Mouse (Mus musculus) cerebellum, adult (tissue): ENCODE data around the gene A530084C06Rik.
A peak's percentile ranks its signal among the peaks of the same experiment; 100 is the strongest.

Experiments used
- ATAC-seq: cut with Nextera tagmentation; 2 replicates; pipeline ENCODE4 v1.9.2; 2017; ENCODE audit warnings: mild to moderate bottlenecking, moderate library complexity, mixed read lengths; ENCODE audit not compliant: insufficient number of reproducible peaks, low FRiP score, low TSS enrichment

A530084C06Rik gene

DNA sequence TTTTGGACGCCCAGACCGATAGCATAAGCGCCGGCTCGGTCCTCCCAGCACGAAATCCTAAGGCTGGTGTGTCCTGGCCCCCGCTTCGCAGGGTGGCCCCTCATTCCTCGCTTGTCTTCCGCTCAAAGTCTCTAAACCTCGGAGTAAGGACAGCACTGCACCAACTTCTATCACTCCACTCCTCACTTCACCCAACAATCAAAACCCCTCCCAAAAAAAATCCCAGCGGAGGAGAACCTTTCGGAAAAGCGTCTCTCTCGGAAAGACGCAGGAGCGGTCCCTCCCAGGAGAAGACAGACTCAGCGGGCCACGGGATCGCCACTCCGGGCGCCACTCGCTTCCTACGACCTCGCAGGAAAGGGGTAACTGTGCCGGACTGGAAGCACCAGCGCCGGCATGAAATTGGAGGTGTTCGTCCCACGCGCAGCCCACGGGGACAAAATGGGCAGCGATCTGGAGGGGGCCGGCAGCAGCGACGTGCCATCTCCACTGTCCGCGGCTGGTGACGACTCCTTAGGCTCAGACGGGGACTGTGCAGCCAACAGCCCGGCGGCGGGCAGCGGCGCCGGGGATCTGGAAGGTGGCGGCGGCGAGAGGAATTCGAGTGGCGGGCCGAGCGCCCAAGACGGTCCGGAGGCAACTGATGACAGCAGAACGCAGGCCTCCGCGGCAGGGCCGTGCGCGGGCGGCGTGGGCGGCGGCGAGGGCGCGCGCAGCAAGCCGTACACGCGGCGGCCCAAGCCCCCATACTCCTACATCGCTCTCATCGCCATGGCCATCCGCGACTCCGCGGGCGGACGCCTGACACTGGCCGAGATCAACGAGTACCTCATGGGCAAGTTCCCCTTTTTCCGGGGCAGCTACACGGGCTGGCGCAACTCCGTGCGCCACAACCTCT is at the start of gene A530084C06Rik:
A530084C06Rik (minus strand) TSS at position 813 of the 898 bp plus-strand sequence.
- ATAC-seq, result no peak

- no peak for ATAC-seq
Measured at GRCm38 (mm10) chr13:31603964-31604363, 44.8 kb upstream of the A530084C06Rik start.

GRCm38 (mm10) chr13:31599576-31599975 is 40.4 kb upstream of the A530084C06Rik start:
- no peak for ATAC-seq

DNA sequence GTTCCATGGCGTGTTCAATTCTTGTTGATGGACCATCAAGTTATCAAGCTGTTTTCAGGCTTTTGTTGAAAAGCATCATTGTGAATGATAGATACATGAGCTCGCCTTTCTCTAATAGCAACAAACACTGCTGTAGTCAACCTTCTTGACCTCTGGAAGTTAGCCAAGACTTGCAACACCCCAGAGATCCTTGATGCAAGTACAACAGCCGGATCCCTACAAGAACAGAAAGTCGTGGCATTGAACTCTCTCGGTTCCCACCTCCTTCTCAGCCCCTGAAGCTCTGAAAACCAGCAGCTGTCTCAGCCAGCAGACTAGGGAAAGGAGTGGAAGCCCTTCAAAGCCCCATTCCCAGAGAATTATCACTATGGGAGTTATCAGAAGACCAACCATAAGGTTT is 28.2 kb upstream of the A530084C06Rik start:
- ATAC-seq, result no peak

DNA sequence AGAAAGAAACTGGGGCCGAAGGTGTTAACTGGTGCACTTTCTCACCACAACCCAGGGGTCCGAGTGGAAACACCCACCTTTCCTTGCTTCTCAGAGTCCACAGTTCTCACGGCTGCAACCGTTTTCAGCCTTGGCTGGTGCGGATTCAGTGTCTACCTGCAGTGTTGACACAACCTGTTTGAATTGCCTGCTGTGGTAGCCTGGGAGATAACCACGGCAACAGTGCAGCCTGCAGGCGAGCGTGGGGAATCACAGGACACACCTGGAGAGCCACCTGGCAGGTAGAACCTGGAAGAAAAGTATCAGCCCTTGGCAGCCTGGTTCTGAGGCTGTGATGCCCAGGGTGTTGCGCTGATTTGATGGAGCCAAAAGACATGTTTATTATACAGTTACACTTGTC is 20.7 kb upstream of the A530084C06Rik start:
- ATAC-seq, result no peak

DNA sequence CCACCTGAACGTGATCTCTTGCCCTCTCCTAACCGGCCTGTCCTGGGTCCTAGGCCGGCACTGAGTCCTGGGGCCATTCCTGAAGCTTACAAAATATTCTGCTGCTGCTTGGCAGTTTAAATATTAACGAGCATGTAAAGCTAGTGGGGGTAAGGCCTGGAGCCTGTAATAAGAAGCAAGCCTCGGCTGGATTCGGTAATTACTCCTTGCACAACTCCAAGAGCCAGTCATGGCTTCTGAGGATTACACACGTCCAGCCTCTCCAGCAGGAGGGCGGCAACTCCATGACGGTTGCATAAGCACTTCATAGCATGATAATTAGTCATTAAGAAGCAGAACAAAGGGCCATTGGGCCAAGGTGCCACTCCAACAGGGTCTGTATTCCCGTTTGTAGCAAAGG is 19.3 kb upstream of the A530084C06Rik start:
- no peak for ATAC-seq

GRCm38 (mm10) chr13:31577576-31577975 is 18.4 kb upstream of the A530084C06Rik start:
- ATAC-seq, result no peak

GRCm38 (mm10) chr13:31576696-31577095 is 17.6 kb upstream of the A530084C06Rik start:
- ATAC-seq, result no peak

GRCm38 (mm10) chr13:31574627-31575026 is 15.5 kb upstream of the A530084C06Rik start:
- no peak for ATAC-seq

GRCm38 (mm10) chr13:31572806-31573508 is 13.8 kb upstream of the A530084C06Rik start:
- no peak for ATAC-seq

GRCm38 (mm10) chr13:31567617-31568294 is 8.6 kb upstream of the A530084C06Rik start:
- no peak for ATAC-seq

DNA sequence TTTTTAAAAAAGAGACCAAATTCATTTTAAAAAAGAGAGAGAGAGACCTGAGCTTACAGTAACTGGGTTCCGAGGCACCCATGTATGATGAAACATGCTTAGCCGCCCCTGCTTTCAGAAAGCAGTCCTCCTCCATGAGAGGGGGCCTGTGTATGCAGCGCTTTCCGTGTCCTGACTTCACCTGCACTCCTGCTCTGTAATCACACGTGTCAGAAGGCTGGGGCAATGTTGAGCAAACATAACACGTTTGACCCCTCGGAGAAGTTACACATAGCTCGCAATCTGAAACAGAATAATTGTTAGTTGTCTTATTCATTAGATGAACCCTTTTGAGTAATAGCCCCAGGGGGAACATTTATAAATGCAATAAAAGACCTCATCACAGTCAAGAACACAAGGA is 8.0 kb upstream of the A530084C06Rik start:
- no peak for ATAC-seq

DNA sequence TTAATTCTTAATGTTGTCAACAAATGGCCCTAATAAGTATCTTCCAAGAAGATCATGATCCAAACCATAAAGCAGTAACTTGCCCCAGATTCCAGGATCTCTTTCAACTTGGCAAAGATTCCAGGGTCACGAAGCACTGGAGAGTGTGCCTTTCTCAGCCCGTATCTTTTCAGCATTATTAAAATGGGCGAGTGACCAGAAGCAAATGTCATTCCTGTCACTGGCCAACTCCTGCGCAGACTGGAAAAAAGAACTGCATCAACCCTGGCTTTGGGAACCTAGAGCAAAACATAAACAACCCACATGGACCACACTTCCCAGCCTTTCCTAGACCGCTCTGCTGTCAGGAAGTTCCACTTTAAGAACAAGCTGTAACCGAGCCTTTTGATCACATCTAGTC is 5.3 kb upstream of the A530084C06Rik start:
- ATAC-seq, result no peak

GRCm38 (mm10) chr13:31559419-31560144 is 449 bp upstream of the A530084C06Rik start:
- ATAC-seq, result peak; percentile 39

- peak; percentile 62 for ATAC-seq
Measured at GRCm38 (mm10) chr13:31557768-31558520, 1.2 kb downstream of the A530084C06Rik start.

GRCm38 (mm10) chr13:31556964-31557767 is 2.0 kb downstream of the A530084C06Rik start:
- no peak for ATAC-seq

GRCm38 (mm10) chr13:31555834-31556233 is 3.3 kb downstream of the A530084C06Rik start, which contains the start of gene Foxq1:
TSS of gene Foxq1 (plus strand) at chr13:31556134.
- no peak for ATAC-seq

DNA sequence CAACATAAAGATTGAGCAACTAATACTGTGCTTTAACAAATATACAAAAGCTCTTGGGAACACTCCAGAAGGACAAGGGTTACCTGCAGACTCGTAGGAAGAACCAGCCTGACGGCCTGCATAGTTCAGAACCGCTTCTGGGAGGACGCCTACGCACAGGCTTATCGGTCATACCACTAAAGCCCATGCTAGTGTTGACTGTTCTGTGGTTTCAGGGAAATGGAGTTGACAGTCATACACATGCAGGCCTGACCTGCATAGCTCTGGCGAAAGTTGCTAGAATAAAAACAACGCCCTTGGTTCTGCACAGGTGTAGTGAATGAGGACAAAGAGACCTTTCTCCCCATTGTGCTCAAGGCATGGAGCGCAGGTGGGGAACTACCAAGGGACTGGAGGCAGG is 11.5 kb downstream of the A530084C06Rik start:
- no peak for ATAC-seq

DNA sequence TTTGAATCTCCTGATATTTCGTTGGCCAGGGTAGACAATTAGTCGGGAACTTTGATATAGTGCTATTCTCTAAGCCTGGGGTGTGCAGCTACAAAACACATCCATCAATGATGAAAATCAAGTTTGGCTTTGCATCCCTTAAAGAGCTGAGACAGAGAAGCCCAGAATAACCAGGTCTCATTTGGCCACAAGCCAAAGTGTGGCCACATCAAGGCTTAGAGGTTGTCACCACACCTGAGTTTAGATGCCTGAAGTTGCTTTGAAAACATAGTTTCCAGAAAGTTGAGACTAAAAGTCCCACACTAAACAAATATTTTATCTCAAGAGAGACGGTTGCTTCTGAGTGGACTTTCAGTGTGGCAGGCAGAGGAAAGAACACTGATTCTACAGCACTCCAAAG is 11.9 kb downstream of the A530084C06Rik start:
- ATAC-seq, result no peak
